Mouse (Mus musculus) megakaryocyte-erythroid progenitor cell, adult 5-6 weeks (primary cell): ENCODE measurements around the gene Alox12b. TPM values are rescaled to one million over a fixed set of nuclear protein-coding genes. Genes with fewer than 3 reads are reported as not detected.

Experiments
- total RNA-seq, 2 experiments: library from RNA; stranded (forward) in 1 of 2; stranded (reverse) in 1 of 2; fragments of 200-1000, 215-1000 nt in 1 of 2; fragments of >200 nt in 1 of 2; fragmentation: Nextera tagmentation in 1 of 2; gene quantifications; 2 replicates each; pipeline ENCODE4 v1.2.3; 2014 to 2017

Gene Alox12b
- total RNA-seq, 2 experiments from 2014 or later = not detected

Other genes with a start within 250 kb of the Alox12b start
- gene Odf4, start 229.9 kb upstream of the Alox12b start, total RNA-seq (2014; fragmentation: Nextera tagmentation) = not detected in 2 replicates
- not detected in 2 replicates for gene Odf4, start 229.9 kb upstream of the Alox12b start, total RNA-seq (2017)
- not detected in 2 replicates for gene Arhgef15, start 199.5 kb upstream of the Alox12b start, total RNA-seq (2014; fragmentation: Nextera tagmentation)
- not detected in 2 replicates for gene Arhgef15, start 199.5 kb upstream of the Alox12b start, total RNA-seq (2017)
- 2.6 and 3.6 TPM in 2 replicates for gene Slc25a35, start 188.9 kb upstream of the Alox12b start, total RNA-seq (2014; fragmentation: Nextera tagmentation)
- 1.1 and 4.5 TPM in 2 replicates for gene Slc25a35, start 188.9 kb upstream of the Alox12b start, total RNA-seq (2017)
- gene Rangrf, start 181.8 kb upstream of the Alox12b start, total RNA-seq (2014; fragmentation: Nextera tagmentation) = 240 and 254 TPM in 2 replicates
- gene Rangrf, start 181.8 kb upstream of the Alox12b start, total RNA-seq (2017) = 69.1 and 104 TPM in 2 replicates
- gene Pfas, start 148.5 kb upstream of the Alox12b start, total RNA-seq (2014; fragmentation: Nextera tagmentation) = 101 and 128 TPM in 2 replicates
- 53.9 and 77.9 TPM in 2 replicates for gene Pfas, start 148.5 kb upstream of the Alox12b start, total RNA-seq (2017)
- gene Ctc1, start 141.1 kb upstream of the Alox12b start, total RNA-seq (2014; fragmentation: Nextera tagmentation) = 40.4 and 46.7 TPM in 2 replicates
- 9.6 and 20.4 TPM in 2 replicates for gene Ctc1, start 141.1 kb upstream of the Alox12b start, total RNA-seq (2017)
- 118 and 122 TPM in 2 replicates for gene Aurkb, start 111.3 kb upstream of the Alox12b start, total RNA-seq (2014; fragmentation: Nextera tagmentation)
- gene Aurkb, start 111.3 kb upstream of the Alox12b start, total RNA-seq (2017) = 60.0 and 75.0 TPM in 2 replicates
- gene Borcs6, start 97.3 kb upstream of the Alox12b start, total RNA-seq (2014; fragmentation: Nextera tagmentation) = 0.46 and 7.0 TPM in 2 replicates
- 3.5 TPM in 2 replicates for gene Borcs6, start 97.3 kb upstream of the Alox12b start, total RNA-seq (2017)
- gene Tmem107, start 86.2 kb upstream of the Alox12b start, total RNA-seq (2014; fragmentation: Nextera tagmentation) = 33.8 and 51.0 TPM in 2 replicates
- gene Tmem107, start 86.2 kb upstream of the Alox12b start, total RNA-seq (2017) = 16.2 and 33.4 TPM in 2 replicates
- gene Vamp2, start 68.5 kb upstream of the Alox12b start, total RNA-seq (2014; fragmentation: Nextera tagmentation) = 46.7 and 60.3 TPM in 2 replicates
- gene Vamp2, start 68.5 kb upstream of the Alox12b start, total RNA-seq (2017) = 7.5 and 15.7 TPM in 2 replicates
- gene Per1, start 61.8 kb upstream of the Alox12b start, total RNA-seq (2014; fragmentation: Nextera tagmentation) = 11.3 and 17.6 TPM in 2 replicates
- 4.7 and 12.5 TPM in 2 replicates for gene Per1, start 61.8 kb upstream of the Alox12b start, total RNA-seq (2017)
- not detected in 2 replicates for gene Hes7, start 36.6 kb upstream of the Alox12b start, total RNA-seq (2014; fragmentation: Nextera tagmentation)
- not detected in 2 replicates for gene Hes7, start 36.6 kb upstream of the Alox12b start, total RNA-seq (2017)
- gene 9130213A22Rik, start 34.4 kb upstream of the Alox12b start, total RNA-seq (2014; fragmentation: Nextera tagmentation) = not detected in 2 replicates
- not detected in 2 replicates for gene 9130213A22Rik, start 34.4 kb upstream of the Alox12b start, total RNA-seq (2017)
- gene Aloxe3, start 31.1 kb upstream of the Alox12b start, total RNA-seq (2014; fragmentation: Nextera tagmentation) = not detected in 2 replicates
- gene Aloxe3, start 31.1 kb upstream of the Alox12b start, total RNA-seq (2017) = not detected in 2 replicates
- not detected in 2 replicates for gene Alox8, start 40.9 kb downstream of the Alox12b start, total RNA-seq (2014; fragmentation: Nextera tagmentation)
- not detected in 2 replicates for gene Alox8, start 40.9 kb downstream of the Alox12b start, total RNA-seq (2017)
- not detected in 2 replicates for gene Gucy2e, start 80.0 kb downstream of the Alox12b start, total RNA-seq (2014; fragmentation: Nextera tagmentation)
- not detected in 2 replicates for gene Gucy2e, start 80.0 kb downstream of the Alox12b start, total RNA-seq (2017)
- gene Cntrob, start 166.8 kb downstream of the Alox12b start, total RNA-seq (2014; fragmentation: Nextera tagmentation) = 40.0 and 56.6 TPM in 2 replicates
- gene Cntrob, start 166.8 kb downstream of the Alox12b start, total RNA-seq (2017) = 19.7 and 31.6 TPM in 2 replicates
- gene Trappc1, start 167.0 kb downstream of the Alox12b start, total RNA-seq (2014; fragmentation: Nextera tagmentation) = 77.9 and 81.4 TPM in 2 replicates
- 82.4 and 97.4 TPM in 2 replicates for gene Trappc1, start 167.0 kb downstream of the Alox12b start, total RNA-seq (2017)
- not detected in 2 replicates for gene Kcnab3, start 169.3 kb downstream of the Alox12b start, total RNA-seq (2014; fragmentation: Nextera tagmentation)
- gene Kcnab3, start 169.3 kb downstream of the Alox12b start, total RNA-seq (2017) = 0.38 TPM in 1 of 2 replicates, not detected in the other
- 1.9 and 2.8 TPM in 2 replicates for gene Rnf227, start 183.5 kb downstream of the Alox12b start, total RNA-seq (2014; fragmentation: Nextera tagmentation)
- gene Rnf227, start 183.5 kb downstream of the Alox12b start, total RNA-seq (2017) = 3.3 and 5.6 TPM in 2 replicates
- gene Chd3, start 212.4 kb downstream of the Alox12b start, total RNA-seq (2014; fragmentation: Nextera tagmentation) = 45.7 and 57.3 TPM in 2 replicates
- gene Chd3, start 212.4 kb downstream of the Alox12b start, total RNA-seq (2017) = 21.0 and 49.2 TPM in 2 replicates
- 161 and 169 TPM in 2 replicates for gene Naa38, start 238.5 kb downstream of the Alox12b start, total RNA-seq (2014; fragmentation: Nextera tagmentation)
- gene Naa38, start 238.5 kb downstream of the Alox12b start, total RNA-seq (2017) = 156 and 170 TPM in 2 replicates
- gene Cyb5d1, start 238.6 kb downstream of the Alox12b start, total RNA-seq (2014; fragmentation: Nextera tagmentation) = 16.2 and 20.9 TPM in 2 replicates
- gene Cyb5d1, start 238.6 kb downstream of the Alox12b start, total RNA-seq (2017) = 36.7 and 41.7 TPM in 2 replicates
- gene Tmem88, start 241.2 kb downstream of the Alox12b start, total RNA-seq (2014; fragmentation: Nextera tagmentation) = 0.37 TPM in 1 of 2 replicates, not detected in the other
- not detected in 2 replicates for gene Tmem88, start 241.2 kb downstream of the Alox12b start, total RNA-seq (2017)